Mouse (Mus musculus): Measurements from ENCODE around the gene Hist1h2bj.
"Not testable (repeated sequence)": the region's sequence is repeated elsewhere in the genome, so short reads cannot be mapped to it uniquely, and the experiment has no call there.

The Hist1h2bj gene

GRCm38 (mm10) chr13:22040464-22041141, 2.4 kb upstream of the Hist1h2bj start:
- DNase-seq, result no peak

- DNase-seq, result peak; percentile 99
These were observed 1.9 kb upstream of the Hist1h2bj start, which contains the start of gene Hist1h4i for GRCm38 (mm10) chr13:22041142-22041536. TSS of gene Hist1h4i (minus strand) at chr13:22041362.

GRCm38 (mm10) chr13:22041651-22042567, 1.1 kb upstream of the Hist1h2bj start:
- DNase-seq, result no peak

GRCm38 (mm10) chr13:22043503-22044431, 753 bp downstream of the Hist1h2bj start:
- no peak for DNase-seq

GRCm38 (mm10) chr13:22044432-22045155, 1.6 kb downstream of the Hist1h2bj start:
- DNase-seq, result no peak

GRCm38 (mm10) chr13:22045311-22045710, 2.3 kb downstream of the Hist1h2bj start:
- DNase-seq, result no peak

- no peak for DNase-seq
These were observed 6.0 kb downstream of the Hist1h2bj start for GRCm38 (mm10) chr13:22049041-22049440.

- DNase-seq, result peak; percentile 73
These were observed 6.9 kb downstream of the Hist1h2bj start for GRCm38 (mm10) chr13:22049737-22050440.

GRCm38 (mm10) chr13:22050591-22051522, 7.8 kb downstream of the Hist1h2bj start:
- DNase-seq, result peak; percentile 96

- peak; percentile 16 for DNase-seq
These were observed 8.5 kb downstream of the Hist1h2bj start for GRCm38 (mm10) chr13:22051523-22051859.

GRCm38 (mm10) chr13:22053754-22054153, 10.7 kb downstream of the Hist1h2bj start:
- DNase-seq, result no peak

- DNase-seq, result no peak
These were observed 18.4 kb downstream of the Hist1h2bj start for GRCm38 (mm10) chr13:22061422-22061821.

GRCm38 (mm10) chr13:22063468-22063867, 20.5 kb downstream of the Hist1h2bj start:
- DNase-seq, result no peak

GRCm38 (mm10) chr13:22084140-22084539, 41.1 kb downstream of the Hist1h2bj start, which contains the start of gene Vmn1r188:
TSS of gene Vmn1r188 (plus strand) at chr13:22084440.
- not testable (repeated sequence) for DNase-seq
